Mouse (Mus musculus): ENCODE results near the gene Lgalsl.

- TF ChIP-seq CTCF (IDR thresholded peaks at IDR 0.05; ENCODE audit: low read depth): no peak
- TF ChIP-seq EP300 (IDR thresholded peaks at IDR 0.05; ENCODE audit: low read depth): no peak
These were observed 36.0 kb downstream of the Lgalsl start for GRCm38 (mm10) chr11:20794913-20795254.
